Mouse (Mus musculus): ENCODE data around the gene Med21.

DNA sequence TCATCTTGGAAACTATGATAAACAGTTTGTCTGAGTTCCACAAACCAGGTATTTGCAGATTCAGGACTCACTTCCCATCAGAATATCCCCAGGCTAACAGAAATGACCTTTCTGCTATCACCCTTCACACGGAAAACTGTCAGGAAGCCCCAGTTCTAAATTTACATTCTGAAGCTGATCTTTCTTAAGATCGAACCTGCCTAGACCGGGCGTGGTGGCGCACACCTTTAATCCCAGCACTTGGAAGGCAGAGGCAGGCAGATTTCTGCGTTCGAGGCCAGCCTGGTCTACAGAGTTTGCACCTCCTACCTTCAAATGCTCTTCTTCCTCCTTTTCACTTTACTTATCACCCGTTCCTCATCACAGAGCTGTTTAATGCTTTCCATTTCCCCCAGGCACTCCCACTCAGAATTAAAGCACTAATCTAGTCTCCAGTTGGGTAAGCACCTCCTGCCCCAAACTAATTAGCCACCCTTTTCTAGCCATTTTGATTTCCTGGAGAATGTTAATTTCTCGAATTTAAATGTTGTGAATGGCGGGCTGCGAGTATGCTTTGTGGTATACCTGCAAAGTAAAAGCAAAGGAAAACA, 631 bp upstream of the Med21 start:
- TF ChIP-seq CTCF (IDR thresholded peaks at IDR 0.05; ENCODE audit: insufficient read depth, low read depth, low read length) (no peak), POLR2A (IDR thresholded peaks at IDR 0.05; ENCODE audit: insufficient read depth, low read depth, low read length) (no peak)
